ENCODE assay signal across 27 mouse cellular contexts in genomic region chr6:72159861-72160395, GRCm38 (mm10).
A peak's percentile ranks its signal among the peaks of the same experiment; 100 is the strongest.
DNase-seq lines count a peak whose midpoint lies in the region; ATAC-seq and TF ChIP-seq lines count a peak whose summit lies in the region.
"Had no signal": no experiment of that assay in that cellular context is flagged by ENCODE, and none has a peak within 500 bp of the region (broad histone marks: within the 10 kb centered on the region; RNA-seq: fewer than 3 reads in every experiment).

No protein-coding gene starts in this region.

- TF ChIP-seq POLR2A in testis, adult 2 months (IDR thresholded peaks at IDR 0.05; ENCODE audit: control insufficient read depth, low read depth, low read length) = no peak

- peaks cover 32% of the 10 kb centered on the region for H3K4me1 ChIP-seq in liver, postnatal 0 days (ENCODE audit: insufficient read depth)
- peaks cover 3% of the 10 kb centered on the region; the same call in 1 of the 2 replicates for H3K4me1 ChIP-seq in liver, embryonic 11.5 days (replicated peaks; ENCODE audit: control insufficient read depth, insufficient read depth, low read length)
- peaks cover 7% of the 10 kb centered on the region for H3K4me1 ChIP-seq in testis, adult 2 months (ENCODE audit: control insufficient read depth, insufficient read depth, low read length)
- H3K4me1 ChIP-seq: hindbrain, embryonic 13.5 days had no signal

- no peaks in the 10 kb centered on the region for H3K9me3 ChIP-seq in liver, postnatal 0 days (ENCODE audit: low read length)
- no peaks in the 10 kb centered on the region for H3K9me3 ChIP-seq in liver, embryonic 11.5 days (ENCODE audit: control insufficient read depth, low read length)
- H3K9me3 ChIP-seq: forebrain, embryonic 10.5 days; forebrain, embryonic 13.5 days; G1E; heart, embryonic 12.5 days; heart, embryonic 15.5 days; hindbrain, embryonic 10.5 days; hindbrain, embryonic 13.5 days; intestine, embryonic 15.5 days had no signal

- WGBS in liver, postnatal 0 days (ENCODE audit: insufficient replicate concordance) = 73% methylated on average over 10 of the region's 10 CpGs
- 68% methylated on average over 10 of the region's 10 CpGs for WGBS in liver, embryonic 11.5 days

- H3K27ac ChIP-seq in liver, postnatal 0 days (ENCODE audit: low read depth) = peak overlapping the region; percentile 95
- H3K27ac ChIP-seq in liver, embryonic 11.5 days (ENCODE audit: low read depth, low read length) = no peak overlapping the region
- peak overlapping the region; percentile 16; the same call in 1 of the 2 replicates for H3K27ac ChIP-seq in testis, adult 2 months (ENCODE audit: control insufficient read depth, insufficient read depth, low read depth, low read length)
- H3K27ac ChIP-seq: forebrain, embryonic 10.5 days; forebrain, embryonic 13.5 days; heart, embryonic 15.5 days; hindbrain, embryonic 10.5 days; hindbrain, embryonic 13.5 days; intestine, embryonic 15.5 days had no signal

- 0 out of 2 replicates have a peak overlapping the region, but pooled peaks have one; percentile 18 for H3K9ac ChIP-seq in liver, postnatal 0 days (replicated peaks)
- H3K9ac ChIP-seq in liver, embryonic 11.5 days (ENCODE audit: low read depth, low read length) = no peak overlapping the region
- H3K9ac ChIP-seq: forebrain, embryonic 13.5 days; heart, embryonic 12.5 days; heart, embryonic 15.5 days; hindbrain, embryonic 13.5 days; intestine, embryonic 15.5 days had no signal

- peak; percentile 74 to 77 for DNase-seq in adrenal gland, adult (ENCODE audit: inconsistent age in 2 of 2, low spot score in 1 of 2)
- no peak for DNase-seq in adrenal gland, postnatal 25 days
- peak; percentile 40 for DNase-seq in adrenal gland, postnatal 14 days
- no peak for DNase-seq in adrenal gland, postnatal 10 days
- no peak for DNase-seq in liver, postnatal 0 days
- no peak for DNase-seq in liver, embryonic 11.5 days (ENCODE audit: low spot score)
- DNase-seq in testis, postnatal 14 days (ENCODE audit: low spot score) = no peak
- DNase-seq: cerebellum, adult 18-20 months; cerebellum, adult 9-10 months; cerebellum, postnatal 14 days; gastrocnemius, postnatal 25 days; heart, adult 18-20 months; heart, postnatal 10 days; heart, postnatal 36 days had no signal

- no peak overlapping the region for H3K4me2 ChIP-seq in liver, postnatal 0 days (ENCODE audit: low read depth, low read length)
- H3K4me2 ChIP-seq in liver, embryonic 11.5 days = no peak overlapping the region
- H3K4me2 ChIP-seq: forebrain, embryonic 13.5 days; heart, embryonic 12.5 days; heart, embryonic 15.5 days; hindbrain, embryonic 13.5 days; intestine, embryonic 15.5 days had no signal

- no peak overlapping the region for H3K4me3 ChIP-seq in liver, postnatal 0 days (ENCODE audit: low read depth, low read length)
- H3K4me3 ChIP-seq in liver, embryonic 11.5 days (ENCODE audit: low read depth, low read length) = no peak overlapping the region
- no peak overlapping the region for H3K4me3 ChIP-seq in testis, adult 2 months (ENCODE audit: control insufficient read depth, low read depth, low read length)
- H3K4me3 ChIP-seq: forebrain, embryonic 10.5 days; forebrain, embryonic 13.5 days; heart, embryonic 12.5 days; heart, embryonic 15.5 days; hindbrain, embryonic 10.5 days; hindbrain, embryonic 13.5 days; intestine, embryonic 15.5 days had no signal

- no peak for TF ChIP-seq EP300 in liver, postnatal 0 days (IDR thresholded peaks at IDR 0.05; ENCODE audit: low read depth)

- no peak for ATAC-seq in liver, postnatal 0 days
- ATAC-seq in liver, embryonic 11.5 days (replicated peaks; ENCODE audit: low FRiP score) = no peak
- ATAC-seq: forebrain, embryonic 13.5 days; forebrain, embryonic 16.5 days; hindbrain, embryonic 16.5 days; intestine, embryonic 15.5 days; Patski had no signal

- no peak for TF ChIP-seq CTCF in liver, postnatal 0 days (IDR thresholded peaks at IDR 0.05; ENCODE audit: low read depth)
- no peak for TF ChIP-seq CTCF in testis, adult 2 months (IDR thresholded peaks at IDR 0.05; ENCODE audit: control insufficient read depth, insufficient read depth, insufficient replicate concordance, low read depth, low read length)

- peaks cover 10% of the 10 kb centered on the region for H3K36me3 ChIP-seq in liver, postnatal 0 days (replicated peaks; ENCODE audit: insufficient read depth, low read length)
- peaks cover 8% of the 10 kb centered on the region for H3K36me3 ChIP-seq in liver, embryonic 11.5 days (ENCODE audit: control insufficient read depth, insufficient read depth, low read length)
- no peaks in the 10 kb centered on the region for H3K36me3 ChIP-seq in testis, adult 2 months (ENCODE audit: control insufficient read depth, insufficient read depth, low read length)
- H3K36me3 ChIP-seq: intestine, embryonic 15.5 days had no signal

- H3K27me3 ChIP-seq in liver, postnatal 0 days (ENCODE audit: insufficient read depth, low read length) = no peaks in the 10 kb centered on the region
- H3K27me3 ChIP-seq in liver, embryonic 11.5 days (replicated peaks; ENCODE audit: control insufficient read depth, insufficient read depth, low read length) = no peaks in the 10 kb centered on the region
- no peaks in the 10 kb centered on the region for H3K27me3 ChIP-seq in testis, adult 2 months (ENCODE audit: control insufficient read depth, insufficient read depth, low read length)
- H3K27me3 ChIP-seq: CH12.LX; forebrain, embryonic 13.5 days; heart, embryonic 12.5 days; heart, embryonic 15.5 days; hindbrain, embryonic 13.5 days; intestine, embryonic 15.5 days; Patski had no signal

Comparison
In these comparisons a context has a peak if more than half of its experiments do, and no peak if none do; other contexts are left out.
1. DNase-seq: peak in adrenal gland, adult (2 of 2) and adrenal gland, postnatal 14 days (single experiment); none in adrenal gland, postnatal 25 days (single experiment), adrenal gland, postnatal 10 days (single experiment), liver, postnatal 0 days (single experiment), liver, embryonic 11.5 days (single experiment) and testis, postnatal 14 days (single experiment).